Mouse (Mus musculus) cortical plate, adult 2 months (tissue): ENCODE results near the gene Nat10.

ENCODE experiments used
- CTCF ChIP-seq: fragments of 200-500 bp; IDR thresholded peaks from 2 replicates; pipeline ENCODE4 v1.5.1; 2011; ENCODE audit warnings: mild to moderate bottlenecking, control low read depth, low read length; ENCODE audit not compliant: insufficient read depth; ENCODE audit errors: extremely low read depth
- POLR2A ChIP-seq: fragments of 200-500 bp; IDR thresholded peaks from 2 replicates; pipeline ENCODE4 v1.6.1; 2011; ENCODE audit warnings: mild to moderate bottlenecking, low read length, control low read depth; ENCODE audit not compliant: insufficient read depth; ENCODE audit errors: extremely low read depth

DNA sequence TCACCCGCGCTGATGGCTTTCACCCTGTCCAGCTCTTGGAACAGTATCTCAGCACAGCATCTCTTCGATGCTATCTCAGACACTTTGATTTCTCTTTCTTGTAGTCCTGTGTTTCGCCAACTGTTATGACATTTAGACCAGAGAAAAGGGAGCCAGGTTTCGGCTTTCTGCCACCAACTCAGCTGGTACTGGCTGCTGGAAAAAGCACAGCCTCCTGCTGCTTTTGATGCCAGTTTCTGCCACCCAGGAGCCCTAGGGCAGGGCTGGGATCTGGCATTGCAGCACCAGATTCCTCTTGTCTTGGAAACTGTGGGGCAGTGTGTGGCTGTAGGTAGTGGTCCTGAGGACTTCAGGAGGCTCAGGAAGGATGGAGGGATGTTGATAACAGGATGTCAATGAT, 79.9 kb downstream of the Nat10 start:
- TF ChIP-seq CTCF (no peak), POLR2A (no peak)
